Comparison of ENCODE assay signal across 14 mouse cellular contexts in the genomic region with DNA sequence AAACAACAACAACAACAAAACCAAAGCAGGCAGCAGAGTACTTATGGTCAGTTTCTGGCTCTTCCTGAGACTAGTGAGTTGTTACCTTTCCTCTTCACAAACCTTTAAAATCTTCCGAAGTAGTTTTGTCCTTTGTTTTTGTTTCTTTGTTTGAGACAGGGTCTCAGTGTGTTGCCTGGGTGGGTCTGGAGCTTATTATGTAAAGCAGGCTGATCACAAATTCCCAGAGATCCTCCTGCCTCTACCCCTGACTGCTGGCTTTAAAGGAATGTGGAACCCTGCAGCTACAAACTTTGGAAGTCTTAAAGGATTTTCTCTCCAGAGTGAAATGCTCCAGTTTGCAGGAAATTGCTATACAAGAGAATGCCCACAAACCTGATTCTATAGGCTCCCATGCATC.
"Had no signal": no experiment of that assay in that cellular context is flagged by ENCODE, and none has a peak within 500 bp of the region (broad histone marks: within the 10 kb centered on the region; RNA-seq: fewer than 3 reads in every experiment).

No protein-coding gene starts in this region.

- H3K27me3 ChIP-seq: megakaryocyte, embryonic 14.5 days; midbrain, embryonic 13.5 days; midbrain, embryonic 15.5 days; neural tube, embryonic 12.5 days; stomach, embryonic 15.5 days had no signal

- H3K9ac ChIP-seq: lung, embryonic 14.5 days; midbrain, embryonic 13.5 days; midbrain, embryonic 15.5 days; neural tube, embryonic 12.5 days; stomach, embryonic 15.5 days had no signal

- H3K4me1 ChIP-seq: midbrain, embryonic 13.5 days; midbrain, embryonic 15.5 days; neural tube, embryonic 12.5 days; stomach, embryonic 15.5 days had no signal

- H3K4me3 ChIP-seq: megakaryocyte, embryonic 14.5 days; midbrain, embryonic 13.5 days; midbrain, embryonic 15.5 days; neural tube, embryonic 12.5 days; stomach, embryonic 15.5 days had no signal

- DNase-seq: lung, adult 18-20 months; lung, embryonic 14.5 days; lung, postnatal 10 days; right cerebral cortex, postnatal 14 days; thymus, adult 18-20 months; thymus, postnatal 14 days; thymus, postnatal 36 days had no signal

- H3K9me3 ChIP-seq: midbrain, embryonic 13.5 days; midbrain, embryonic 15.5 days; neural tube, embryonic 12.5 days; stomach, embryonic 15.5 days had no signal

- H3K27ac ChIP-seq: macrophage; midbrain, embryonic 13.5 days; midbrain, embryonic 15.5 days; neural tube, embryonic 12.5 days; stomach, embryonic 15.5 days; stomach, postnatal 0 days had no signal

- H3K36me3 ChIP-seq: midbrain, embryonic 13.5 days; midbrain, embryonic 15.5 days; neural tube, embryonic 12.5 days; stomach, embryonic 15.5 days had no signal
